Mouse (Mus musculus) erythroblast, embryonic 14.5 days (primary cell): Measurements from ENCODE around the gene Sox12. TPM values are rescaled to one million over a fixed set of nuclear protein-coding genes. Genes with fewer than 3 reads are reported as not detected.

Experiments
- H3K27me3 ChIP-seq: 2 replicates; pipeline ENCODE4 v1.6.1; 2012; ENCODE audit warnings: inconsistent platforms; ENCODE audit not compliant: control insufficient read depth
- H3K36me3 ChIP-seq: 2 replicates; pipeline ENCODE4 v1.6.1; 2012; ENCODE audit warnings: mild to moderate bottlenecking, inconsistent platforms; ENCODE audit not compliant: control insufficient read depth
- H3K4me1 ChIP-seq: 2 replicates; pipeline ENCODE4 v1.6.1; 2012; ENCODE audit warnings: inconsistent platforms; ENCODE audit not compliant: control insufficient read depth
- H3K4me3 ChIP-seq: replicated peaks from 2 replicates; pipeline ENCODE3; 2012; ENCODE audit warnings: moderate library complexity, mild to moderate bottlenecking, inconsistent platforms
- H3K9me3 ChIP-seq: 2 replicates; pipeline ENCODE4 v1.6.1; 2012; ENCODE audit warnings: low read length, inconsistent platforms, mixed read lengths; ENCODE audit not compliant: control insufficient read depth
- GATA1 ChIP-seq: IDR thresholded peaks from 2 replicates; pipeline ENCODE4 v1.6.1; 2012; ENCODE audit warnings: low read length, inconsistent platforms, mixed read lengths
- TAL1 ChIP-seq: IDR thresholded peaks from 3 replicates; pipeline ENCODE4 v1.6.1; 2012; ENCODE audit warnings: low read length, inconsistent platforms, mixed read lengths
- polyA plus RNA-seq: library from polyadenylated mRNA; stranded (reverse); fragments of >175 nt; gene quantifications from 2 replicates; pipeline ENCODE4 v1.2.3, GENCODE M21; 2012

Sox12 gene
- polyA plus RNA-seq, 1 experiment: 1.4 TPM

DNA sequence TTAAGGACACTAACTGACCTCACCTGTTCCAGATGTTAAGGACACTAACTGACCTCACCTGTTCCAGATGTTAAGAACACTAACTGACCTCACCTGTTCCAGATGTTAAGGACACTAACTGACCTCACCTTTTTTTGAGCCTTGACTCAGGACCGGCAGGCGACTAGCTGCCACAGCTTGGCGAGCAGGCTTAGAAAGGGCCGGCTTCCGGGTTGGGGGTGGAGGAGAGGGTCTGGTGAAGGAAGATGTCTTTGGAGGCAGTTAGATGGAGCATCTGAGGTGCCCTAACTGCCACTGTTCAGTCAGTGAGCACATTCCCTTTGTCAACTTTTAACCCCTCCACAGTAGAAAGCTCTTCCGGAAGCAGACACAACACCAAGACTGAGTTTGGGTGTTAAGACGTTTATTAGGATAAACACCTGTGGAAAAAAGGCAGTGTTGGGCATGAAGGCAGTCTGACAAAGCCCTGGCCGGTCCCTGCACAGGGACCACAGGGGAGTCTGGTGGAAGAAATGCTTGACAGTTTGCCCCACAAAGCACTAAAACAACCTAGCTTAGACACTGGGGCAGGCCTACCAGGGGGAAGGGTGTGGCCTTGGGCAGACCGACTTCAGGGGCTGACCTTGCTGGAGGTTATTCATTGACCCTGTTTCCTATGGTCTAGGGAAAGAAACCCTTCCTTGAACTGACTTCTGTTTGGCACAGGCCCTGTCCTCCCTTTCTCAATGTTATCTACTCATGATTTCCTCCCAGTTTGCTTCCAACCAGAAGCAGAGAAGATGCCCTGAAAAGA lies 4.4 kb downstream of the Sox12 start:
- H3K9me3 ChIP-seq: no peaks in the 10 kb centered on the region
- TF ChIP-seq GATA1 (no peak), TAL1 (no peak)
- H3K36me3 ChIP-seq: no peaks in the 10 kb centered on the region
- no peak overlapping the region for H3K4me3 ChIP-seq
- H3K27me3 ChIP-seq: no peaks in the 10 kb centered on the region
- H3K4me1 ChIP-seq: peaks cover 52% of the 10 kb centered on the region

- no peak overlapping the region for H3K4me3 ChIP-seq
Measured at GRCm38 (mm10) chr2:152392786-152393185, 5.1 kb downstream of the Sox12 start.

GRCm38 (mm10) chr2:152384191-152384590 lies 13.7 kb downstream of the Sox12 start:
- Histone ChIP-seq H3K4me3 (no peak overlapping the region), H3K36me3 (no peaks in the 10 kb centered on the region), H3K4me1 (peaks cover 4% of the 10 kb centered on the region), H3K27me3 (peaks cover 6% of the 10 kb centered on the region; the same call in 1 of the 2 replicates), H3K9me3 (peaks cover 6% of the 10 kb centered on the region; the same call in 1 of the 2 replicates)
- TF ChIP-seq GATA1: no peak
- no peak for TF ChIP-seq TAL1

More at GRCm38 (mm10) chr2:152392786-152393185, 5.1 kb downstream of the Sox12 start:
- 0 out of 2 replicates have a peak, but pooled peaks cover 3% of the 10 kb centered on the region for H3K27me3 ChIP-seq
- no peaks in the 10 kb centered on the region for H3K36me3 ChIP-seq
- TF ChIP-seq TAL1: no peak
- TF ChIP-seq GATA1: no peak
- H3K9me3 ChIP-seq: no peaks in the 10 kb centered on the region
- H3K4me1 ChIP-seq: peaks cover 45% of the 10 kb centered on the region

- H3K27me3 ChIP-seq: peaks cover 53% of the 10 kb centered on the region
- TF ChIP-seq GATA1 (no peak), TAL1 (no peak)
- H3K36me3 ChIP-seq: no peaks in the 10 kb centered on the region
- no peak within 1 kb of the TSS for H3K4me3 ChIP-seq
- peaks cover 11% of the 10 kb centered on the region for H3K4me1 ChIP-seq
- no peaks in the 10 kb centered on the region for H3K9me3 ChIP-seq
Measured at GRCm38 (mm10) chr2:152376345-152376741, 21.5 kb downstream of the Sox12 start, which contains the start of gene Nrsn2. Gene Nrsn2 (minus strand): TSS chr2:152376638.

- TF ChIP-seq GATA1 (no peak), TAL1 (no peak)
- no peaks in the 10 kb centered on the region for H3K36me3 ChIP-seq
- no peak overlapping the region for H3K4me3 ChIP-seq
- peaks cover 11% of the 10 kb centered on the region for H3K4me1 ChIP-seq
- H3K9me3 ChIP-seq: no peaks in the 10 kb centered on the region
- peaks cover 53% of the 10 kb centered on the region for H3K27me3 ChIP-seq
Measured at GRCm38 (mm10) chr2:152375652-152376344, 22.1 kb downstream of the Sox12 start.

DNA sequence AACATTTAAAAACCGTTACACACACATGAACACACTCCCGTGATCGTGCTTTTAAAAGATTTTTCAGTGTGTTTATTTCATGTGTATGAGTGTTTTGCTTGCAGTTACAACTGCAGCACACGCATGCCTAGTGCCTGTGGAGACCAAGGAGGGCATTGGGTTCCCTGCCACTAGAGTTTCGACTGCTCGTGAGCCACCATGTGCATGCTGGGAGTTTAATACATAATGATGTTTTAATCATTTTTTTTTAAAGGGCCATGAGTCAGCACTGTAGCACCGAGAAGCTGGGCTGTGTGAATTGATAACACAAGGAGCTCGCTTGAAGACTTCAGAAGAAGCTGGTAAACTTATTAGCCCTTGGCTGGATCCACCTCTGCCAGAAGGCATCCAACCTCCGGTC lies 24.3 kb downstream of the Sox12 start:
- no peak for TF ChIP-seq GATA1
- TF ChIP-seq TAL1: no peak
- peaks cover 62% of the 10 kb centered on the region for H3K27me3 ChIP-seq
- no peak overlapping the region for H3K4me3 ChIP-seq
- no peaks in the 10 kb centered on the region for H3K36me3 ChIP-seq
- no peaks in the 10 kb centered on the region for H3K9me3 ChIP-seq
- peaks cover 13% of the 10 kb centered on the region for H3K4me1 ChIP-seq

DNA sequence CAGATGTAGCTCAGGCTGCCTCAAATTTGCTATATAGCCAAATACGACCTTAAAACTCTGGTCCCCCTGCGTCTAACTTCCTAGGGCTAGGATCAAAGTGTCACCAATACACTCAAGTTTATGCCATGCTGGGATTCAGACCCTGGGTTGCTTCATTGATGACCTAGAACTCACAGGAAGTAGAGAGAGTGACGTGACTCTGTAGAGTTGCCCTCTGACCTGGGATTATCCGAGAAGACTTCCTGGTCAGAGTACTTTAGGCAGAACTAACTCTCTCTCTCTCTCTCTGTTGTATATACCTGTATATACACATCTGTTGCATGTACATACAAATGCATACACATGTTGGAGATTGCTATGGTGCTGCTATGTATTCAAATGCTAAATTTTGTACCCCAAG lies 25.2 kb downstream of the Sox12 start:
- Histone ChIP-seq H3K9me3 (no peaks in the 10 kb centered on the region), H3K36me3 (no peaks in the 10 kb centered on the region), H3K4me1 (peaks cover 13% of the 10 kb centered on the region), H3K27me3 (peaks cover 56% of the 10 kb centered on the region), H3K4me3 (no peak overlapping the region)
- TF ChIP-seq TAL1: no peak
- no peak for TF ChIP-seq GATA1

- Histone ChIP-seq H3K36me3 (no peaks in the 10 kb centered on the region), H3K4me3 (no peak overlapping the region), H3K9me3 (no peaks in the 10 kb centered on the region), H3K4me1 (peaks cover 13% of the 10 kb centered on the region), H3K27me3 (peaks cover 51% of the 10 kb centered on the region)
- TF ChIP-seq TAL1: no peak
- no peak for TF ChIP-seq GATA1
Measured at GRCm38 (mm10) chr2:152372104-152372503, 25.8 kb downstream of the Sox12 start.

- Histone ChIP-seq H3K9me3 (no peaks in the 10 kb centered on the region), H3K27me3 (peaks cover 17% of the 10 kb centered on the region), H3K4me3 (no peak overlapping the region), H3K4me1 (peaks cover 12% of the 10 kb centered on the region), H3K36me3 (no peaks in the 10 kb centered on the region)
- TF ChIP-seq GATA1 (no peak), TAL1 (no peak)
Measured at GRCm38 (mm10) chr2:152368532-152369140, 29.2 kb downstream of the Sox12 start.
